Mouse (Mus musculus) liver, postnatal 0 days (tissue): ENCODE data around the gene Cntn5.

Source experiments
- CTCF ChIP-seq: sonication (generic); IDR thresholded peaks from 2 replicates; pipeline ENCODE4 v1.5.1; 2016; ENCODE audit warnings: antibody characterized with exemption, low read depth
- EP300 ChIP-seq: IDR thresholded peaks from 2 replicates; pipeline ENCODE4 v1.6.1; 2016; ENCODE audit warnings: antibody characterized with exemption, low read depth, mild to moderate bottlenecking

DNA sequence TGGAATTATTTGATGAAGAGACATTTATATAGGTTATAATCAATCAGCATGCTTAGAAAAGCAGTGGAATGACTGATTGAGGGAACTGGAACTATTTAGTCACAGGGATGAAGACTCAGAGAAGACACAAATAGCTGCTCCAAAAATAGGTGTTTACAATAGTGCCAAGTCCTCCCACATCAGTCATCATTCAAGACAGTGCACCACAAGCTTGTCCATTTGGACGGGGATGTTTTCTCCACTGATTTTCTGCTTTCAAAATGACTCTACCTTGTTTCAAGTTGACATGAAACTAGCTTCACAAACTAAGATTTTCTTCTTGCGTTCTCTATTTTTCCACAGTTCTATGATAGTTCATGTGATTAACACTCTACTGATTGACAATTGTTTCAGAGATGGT is 172.7 kb downstream of the Cntn5 start:
- no peak for TF ChIP-seq CTCF
- TF ChIP-seq EP300, result no peak
